Mouse (Mus musculus) v-Abl transformed pro-B cells (cell line): Measurements from ENCODE around the gene Lypd6.

Source experiments
- in situ Hi-C, 2 experiments: fragments of 400-800 bp; cut with MboI; formaldehyde crosslinking; loops; one replicate each; pipeline ENCODE4 v1.15.1; 2025; ENCODE audit not compliant: unreplicated experiment in 2 of 2

The Lypd6 gene

GRCm38 (mm10) chr2:50106879-50107278, 40.6 kb downstream of the Lypd6 start:
- in situ Hi-C loops: no loop called here

GRCm38 (mm10) chr2:50110167-50110566, 43.9 kb downstream of the Lypd6 start:
- in situ Hi-C loops: no loop called here

- in situ Hi-C loops: no loop called here
These were observed 44.9 kb downstream of the Lypd6 start for GRCm38 (mm10) chr2:50111169-50111568.

GRCm38 (mm10) chr2:50111609-50112008, 45.4 kb downstream of the Lypd6 start:
- in situ Hi-C loops: no loop called here

GRCm38 (mm10) chr2:50112427-50112826, 46.2 kb downstream of the Lypd6 start:
- in situ Hi-C loops: no loop called here

- in situ Hi-C loops: no loop called here
These were observed 52.9 kb downstream of the Lypd6 start for GRCm38 (mm10) chr2:50119101-50119500.

- in situ Hi-C loops: no loop called here
These were observed 54.6 kb downstream of the Lypd6 start for GRCm38 (mm10) chr2:50120839-50121238.

GRCm38 (mm10) chr2:50123376-50123775, 57.1 kb downstream of the Lypd6 start:
- in situ Hi-C loops: no loop called here

GRCm38 (mm10) chr2:50127513-50128175, 61.4 kb downstream of the Lypd6 start:
- in situ Hi-C loops: no loop called here

GRCm38 (mm10) chr2:50128322-50129277, 62.4 kb downstream of the Lypd6 start:
- in situ Hi-C loops: no loop called here

GRCm38 (mm10) chr2:50130674-50131073, 64.4 kb downstream of the Lypd6 start:
- in situ Hi-C loops: no loop called here

GRCm38 (mm10) chr2:50143672-50144071, 77.4 kb downstream of the Lypd6 start:
- in situ Hi-C loops: no loop called here

GRCm38 (mm10) chr2:50147308-50147707, 81.1 kb downstream of the Lypd6 start:
- in situ Hi-C loops: no loop called here

GRCm38 (mm10) chr2:50149257-50150202, 83.3 kb downstream of the Lypd6 start:
- in situ Hi-C loops: no loop called here

GRCm38 (mm10) chr2:50150203-50150590, 84.0 kb downstream of the Lypd6 start:
- in situ Hi-C loops: no loop called here

GRCm38 (mm10) chr2:50150816-50151215, 84.6 kb downstream of the Lypd6 start:
- in situ Hi-C loops: no loop called here

GRCm38 (mm10) chr2:50151401-50151800, 85.2 kb downstream of the Lypd6 start:
- in situ Hi-C loops: no loop called here

GRCm38 (mm10) chr2:50151879-50152278, 85.7 kb downstream of the Lypd6 start:
- in situ Hi-C loops: no loop called here

GRCm38 (mm10) chr2:50156009-50156408, 89.8 kb downstream of the Lypd6 start:
- in situ Hi-C loops: no loop called here

GRCm38 (mm10) chr2:50160069-50160468, 93.8 kb downstream of the Lypd6 start:
- in situ Hi-C loops: no loop called here

- in situ Hi-C loops: no loop called here
These were observed 97.4 kb downstream of the Lypd6 start for GRCm38 (mm10) chr2:50163608-50164007.
